In genomic region chr7:102087336-102087735, GRCm38 (mm10) we compare ENCODE assay signal across 21 mouse cellular contexts. TPM values are rescaled to one million over a fixed set of nuclear protein-coding genes. Genes with fewer than 3 reads are reported as not detected.
A peak's percentile ranks its signal among the peaks of the same experiment; 100 is the strongest.
DNase-seq lines count a peak whose midpoint lies in the region.
"Had no signal": no experiment of that assay in that cellular context is flagged by ENCODE, and none has a peak within 500 bp of the region (broad histone marks: within the 10 kb centered on the region; RNA-seq: fewer than 3 reads in every experiment).

No protein-coding gene starts in this region.

- DNase-seq in cerebellum, adult 11 months, result peak; percentile 17
- DNase-seq in cerebellum, postnatal 4 days (ENCODE audit: low spot score in 2 of 2), result no peak
- DNase-seq in left cerebral cortex, adult 18-20 months (ENCODE audit: low spot score in 2 of 2), result peak; percentile 28 to 44
- no peak for DNase-seq in left cerebral cortex, adult 11 months (ENCODE audit: low spot score)
- peak; percentile 25 for DNase-seq in right cerebral cortex, postnatal 25 days
- DNase-seq in right cerebral cortex, postnatal 14 days, result no peak
- peak; percentile 36 to 49 for DNase-seq in cerebellum, postnatal 25 days
- no peak for DNase-seq in yolk sac, embryonic 10.5 days (ENCODE audit: low spot score)
- DNase-seq: adrenal gland, adult 2 months; adrenal gland, postnatal 36 days; gastrocnemius, adult 2 months; gastrocnemius, postnatal 36 days; heart, adult 18-20 months; heart, postnatal 36 days; kidney, adult 2 months; kidney, postnatal 4 days; lung, postnatal 36 days had no signal

RNA-seq across cellular contexts. Expression of gene Trpc2, which starts 4.4 kb away (rescaled TPM):
- total RNA-seq in left cerebral cortex, adult 18-20 months (2021), result not detected
- total RNA-seq: midbrain, postnatal 0 days had no signal

RNA-seq across cellular contexts. Expression of gene Art1, which starts 14.2 kb away (rescaled TPM):
- not detected for total RNA-seq in left cerebral cortex, adult 18-20 months (2021)
- total RNA-seq: adrenal gland, adult 2 months; adrenal gland, postnatal 36 days; layer of hippocampus, postnatal 14 days; megakaryocyte, adult 5-6 weeks had no signal

RNA-seq across cellular contexts. Expression of gene Xntrpc, which starts 21.8 kb away (rescaled TPM):
- 1 to 10 TPM; 2.4 to 2.5 TPM for total RNA-seq in left cerebral cortex, adult 18-20 months (2021)

RNA-seq across cellular contexts. Expression of gene Art5, which starts 22.0 kb away (rescaled TPM):
- total RNA-seq in left cerebral cortex, adult 18-20 months (2021), result not detected
- total RNA-seq: adrenal gland, adult 2 months; adrenal gland, postnatal 36 days; hindbrain, postnatal 0 days; layer of hippocampus, postnatal 14 days had no signal

RNA-seq across cellular contexts. Expression of gene Xndc1, which starts 22.0 kb away (rescaled TPM):
- total RNA-seq in left cerebral cortex, adult 18-20 months (2021), result 10 to 100 TPM; 20.5 to 26.6 TPM

Comparison
In these comparisons a context has a peak if more than half of its experiments do, and no peak if none do; other contexts are left out.
1. DNase-seq: peak in cerebellum, adult 11 months (single experiment), left cerebral cortex, adult 18-20 months (2 of 2), right cerebral cortex, postnatal 25 days (single experiment) and cerebellum, postnatal 25 days (2 of 2); none in cerebellum, postnatal 4 days (0 of 2), left cerebral cortex, adult 11 months (single experiment), right cerebral cortex, postnatal 14 days (single experiment) and yolk sac, embryonic 10.5 days (single experiment).